Mouse (Mus musculus): Measurements from ENCODE around the gene Ptov1.

Ptov1 gene

GRCm38 (mm10) chr7:44869697-44870528, at the start of gene Ptov1:
Gene Ptov1, minus strand, starts transcription at chr7:44869788.
- peak; percentile 95 for DNase-seq (ENCODE audit: low read depth, low spot score)

- no peak for DNase-seq (ENCODE audit: low read depth, low spot score)
Measured at GRCm38 (mm10) chr7:44919127-44919526, 49.5 kb upstream of the Ptov1 start.

- no peak for DNase-seq (ENCODE audit: low read depth, low spot score)
Measured at GRCm38 (mm10) chr7:44918219-44918618, 48.6 kb upstream of the Ptov1 start.

GRCm38 (mm10) chr7:44916881-44917280, 47.3 kb upstream of the Ptov1 start:
- DNase-seq (ENCODE audit: low read depth, low spot score): no peak

- DNase-seq (ENCODE audit: low read depth, low spot score): no peak
Measured at GRCm38 (mm10) chr7:44916191-44916590, 46.6 kb upstream of the Ptov1 start.

- peak; percentile 66 for DNase-seq (ENCODE audit: low read depth, low spot score)
Measured at GRCm38 (mm10) chr7:44915314-44915713, 45.7 kb upstream of the Ptov1 start.

GRCm38 (mm10) chr7:44914396-44914795, 44.8 kb upstream of the Ptov1 start:
- DNase-seq (ENCODE audit: low read depth, low spot score): no peak

- DNase-seq (ENCODE audit: low read depth, low spot score): no peak
Measured at GRCm38 (mm10) chr7:44908706-44909476, 39.3 kb upstream of the Ptov1 start.

- DNase-seq (ENCODE audit: low read depth, low spot score): no peak
Measured at GRCm38 (mm10) chr7:44905430-44905829, 35.8 kb upstream of the Ptov1 start.

- DNase-seq (ENCODE audit: low read depth, low spot score): no peak
Measured at GRCm38 (mm10) chr7:44901230-44901722, 31.7 kb upstream of the Ptov1 start.

- no peak for DNase-seq (ENCODE audit: low read depth, low spot score)
Measured at GRCm38 (mm10) chr7:44900632-44901031, 31.0 kb upstream of the Ptov1 start.

GRCm38 (mm10) chr7:44898607-44899006, 29.0 kb upstream of the Ptov1 start:
- no peak for DNase-seq (ENCODE audit: low read depth, low spot score)

- DNase-seq (ENCODE audit: low read depth, low spot score): no peak
Measured at GRCm38 (mm10) chr7:44896499-44896898, 26.9 kb upstream of the Ptov1 start.

- peak; percentile 91 for DNase-seq (ENCODE audit: low read depth, low spot score)
Measured at GRCm38 (mm10) chr7:44895593-44896434, 26.2 kb upstream of the Ptov1 start, which contains the start of gene Fuz. Gene Fuz, plus strand, starts transcription at chr7:44896079.

- DNase-seq (ENCODE audit: low read depth, low spot score): no peak
Measured at GRCm38 (mm10) chr7:44895206-44895592, 25.6 kb upstream of the Ptov1 start.

GRCm38 (mm10) chr7:44894175-44894574, 24.6 kb upstream of the Ptov1 start:
- no peak for DNase-seq (ENCODE audit: low read depth, low spot score)

- DNase-seq (ENCODE audit: low read depth, low spot score): no peak
Measured at GRCm38 (mm10) chr7:44893197-44893596, 23.6 kb upstream of the Ptov1 start.

GRCm38 (mm10) chr7:44892276-44892921, 22.8 kb upstream of the Ptov1 start, which contains the start of gene Med25:
Gene Med25, minus strand, starts transcription at chr7:44892712.
- DNase-seq (ENCODE audit: low read depth, low spot score): peak; percentile 94

GRCm38 (mm10) chr7:44891611-44892010, 22.0 kb upstream of the Ptov1 start:
- no peak for DNase-seq (ENCODE audit: low read depth, low spot score)

- DNase-seq (ENCODE audit: low read depth, low spot score): no peak
Measured at GRCm38 (mm10) chr7:44890737-44891136, 21.1 kb upstream of the Ptov1 start.

- DNase-seq (ENCODE audit: low read depth, low spot score): no peak
Measured at GRCm38 (mm10) chr7:44890180-44890579, 20.6 kb upstream of the Ptov1 start.

Data from skeletal muscle tissue, adult 2 months (tissue).